Mouse (Mus musculus): Measurements from ENCODE around the gene Utrn. TPM values are rescaled to one million over a fixed set of nuclear protein-coding genes. Genes with fewer than 3 reads are reported as not detected.

Gene Utrn
- polyA plus RNA-seq, 1 experiment, result 29.9 TPM

DNA sequence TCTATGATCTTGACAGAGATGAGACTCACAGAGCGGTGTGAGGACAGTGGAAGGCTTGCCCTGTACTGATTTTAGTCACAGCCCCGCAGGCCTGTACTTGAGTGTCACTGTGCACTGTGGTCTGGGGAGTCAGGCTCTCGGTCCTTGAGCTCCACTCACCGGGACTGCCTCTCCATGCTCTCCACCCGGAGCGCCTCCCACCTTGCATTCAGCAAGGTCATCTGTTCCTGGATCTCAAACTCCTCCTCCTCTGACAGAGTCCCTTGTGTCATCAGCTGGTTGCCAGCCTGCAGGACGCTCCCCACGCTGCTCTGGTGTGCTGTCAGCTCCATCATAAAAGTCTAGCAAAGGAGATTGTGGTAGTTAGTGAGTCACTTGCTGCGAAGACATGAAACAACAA lies 131.2 kb downstream of the Utrn start:
- no peak for DNase-seq (ENCODE audit: extremely low spot score in 1 of 2, low spot score in 1 of 2)

DNA sequence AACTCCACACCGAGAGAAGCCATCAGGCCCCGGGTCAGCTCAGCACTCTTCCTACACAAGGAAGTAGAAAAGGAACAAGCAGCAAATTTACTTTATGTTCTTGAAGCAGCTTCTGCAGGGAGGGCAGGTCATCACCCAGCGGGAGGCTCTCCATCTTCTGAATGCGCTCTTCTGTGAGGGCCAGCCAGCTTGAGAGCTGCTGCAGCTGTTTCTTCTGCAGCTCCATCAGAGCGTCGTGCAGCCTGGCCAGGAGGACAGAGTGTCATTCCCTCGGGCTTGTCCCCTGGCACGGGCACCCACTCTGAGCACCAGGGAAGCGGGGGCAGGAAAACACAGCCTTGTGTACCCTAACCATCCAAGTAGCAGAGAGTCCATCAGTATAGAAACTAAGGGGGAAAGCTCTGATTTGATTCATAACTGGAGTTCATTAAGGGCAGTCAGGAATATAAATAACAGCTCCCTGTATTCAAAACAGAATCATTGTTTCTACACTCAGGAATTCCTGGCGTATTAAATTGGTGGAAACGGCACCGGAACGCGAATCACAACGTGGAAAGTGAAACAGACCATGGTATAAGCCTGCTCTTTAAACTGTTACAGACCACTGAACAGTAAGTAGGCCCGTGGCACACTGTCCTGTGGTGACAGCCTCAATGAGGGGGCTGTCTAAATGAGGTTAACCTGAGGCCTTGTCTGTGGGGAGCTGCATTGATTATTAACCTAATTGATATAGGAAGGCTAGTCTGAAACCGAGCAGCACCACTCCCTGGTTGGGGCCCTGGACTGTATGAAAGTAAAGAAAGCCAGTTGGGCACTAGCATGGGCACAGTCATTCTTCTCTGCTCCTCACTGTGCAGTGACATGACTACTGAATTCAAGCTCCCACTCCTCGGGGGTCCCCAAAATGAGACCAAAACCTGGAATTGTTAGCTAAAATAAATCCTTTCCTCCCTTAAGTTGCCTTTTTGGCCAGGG lies 132.0 kb downstream of the Utrn start:
- DNase-seq (ENCODE audit: extremely low spot score in 1 of 2, low spot score in 1 of 2), result no peak

DNA sequence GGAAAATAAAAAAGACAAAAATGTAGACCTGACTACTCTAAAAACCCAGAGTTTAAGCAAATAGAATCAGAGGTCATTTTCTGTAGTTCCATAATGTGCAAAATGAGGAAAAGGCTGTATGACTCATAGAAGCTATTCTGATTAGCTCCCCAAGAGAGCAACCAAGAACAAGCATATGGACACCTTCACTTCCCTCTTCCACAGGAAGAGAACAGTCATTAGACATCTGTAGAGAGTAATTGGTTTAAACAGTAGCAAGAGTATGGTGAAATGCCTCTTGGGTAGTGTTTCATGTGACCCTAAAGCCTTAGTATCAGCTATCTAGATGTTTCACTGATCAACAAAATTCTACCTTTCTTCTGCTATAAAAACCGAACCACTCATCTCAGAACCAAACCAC lies 133.5 kb downstream of the Utrn start:
- no peak for DNase-seq (ENCODE audit: extremely low spot score in 1 of 2, low spot score in 1 of 2)

DNA sequence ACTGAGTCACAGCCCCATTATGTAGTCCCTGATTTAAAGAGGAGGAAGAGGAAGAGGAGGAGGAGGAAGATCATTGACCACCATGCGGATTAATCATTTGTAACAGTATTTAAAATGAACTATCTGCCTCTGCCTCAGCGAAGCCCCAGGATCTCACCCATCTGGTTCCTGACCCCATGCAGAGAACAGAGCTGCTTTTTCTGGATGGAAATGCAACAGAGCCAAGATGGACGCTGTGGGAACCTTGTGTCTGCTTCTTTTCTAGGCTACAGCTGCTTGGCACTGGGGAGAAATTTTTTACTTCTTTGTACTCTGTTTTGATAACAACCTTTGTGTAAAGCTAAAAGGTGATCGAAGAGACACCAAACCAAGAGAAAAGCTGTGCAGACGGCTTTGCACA lies 137.7 kb downstream of the Utrn start:
- no peak for DNase-seq (ENCODE audit: extremely low spot score in 1 of 2, low spot score in 1 of 2)

DNA sequence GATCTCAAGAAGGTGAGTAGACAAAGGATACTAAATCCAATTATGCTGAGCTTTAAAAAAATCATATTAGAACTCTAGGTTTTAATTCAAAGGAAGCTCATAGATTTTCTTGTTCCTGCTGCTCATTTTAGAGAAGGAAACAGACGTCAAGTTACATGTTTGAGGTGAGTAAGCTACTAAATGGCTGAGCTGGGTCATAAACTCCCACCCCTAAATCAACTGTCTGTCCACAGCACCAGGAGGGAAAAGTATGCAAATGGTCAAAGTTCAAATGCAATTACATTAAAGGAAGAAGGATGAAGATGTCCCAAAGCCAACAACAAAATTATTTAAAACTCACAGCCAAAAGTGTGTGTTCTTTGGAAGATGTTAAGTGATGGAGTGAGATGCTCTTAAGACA lies 139.5 kb downstream of the Utrn start:
- no peak for DNase-seq (ENCODE audit: extremely low spot score in 1 of 2, low spot score in 1 of 2)

DNA sequence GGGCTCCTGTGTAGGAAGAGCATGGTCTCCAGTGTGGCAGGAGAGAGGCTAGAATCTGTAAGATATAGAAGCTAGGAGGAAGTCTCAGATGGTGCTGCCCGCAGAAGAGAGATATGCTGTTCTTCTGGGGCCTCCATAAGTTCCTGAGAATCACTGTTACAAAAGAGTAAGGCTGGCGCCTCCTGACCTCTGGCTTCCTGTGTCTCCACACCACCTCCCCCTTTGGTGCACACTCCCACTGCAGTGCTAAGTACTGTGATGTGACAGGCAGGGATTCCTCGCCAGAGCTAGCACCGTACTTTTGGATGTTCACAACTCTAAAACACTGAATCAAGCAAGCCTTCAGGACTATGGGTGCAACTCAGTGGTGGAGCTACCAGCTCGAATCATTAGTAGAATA lies 140.1 kb downstream of the Utrn start:
- DNase-seq (ENCODE audit: extremely low spot score in 1 of 2, low spot score in 1 of 2), result no peak

DNA sequence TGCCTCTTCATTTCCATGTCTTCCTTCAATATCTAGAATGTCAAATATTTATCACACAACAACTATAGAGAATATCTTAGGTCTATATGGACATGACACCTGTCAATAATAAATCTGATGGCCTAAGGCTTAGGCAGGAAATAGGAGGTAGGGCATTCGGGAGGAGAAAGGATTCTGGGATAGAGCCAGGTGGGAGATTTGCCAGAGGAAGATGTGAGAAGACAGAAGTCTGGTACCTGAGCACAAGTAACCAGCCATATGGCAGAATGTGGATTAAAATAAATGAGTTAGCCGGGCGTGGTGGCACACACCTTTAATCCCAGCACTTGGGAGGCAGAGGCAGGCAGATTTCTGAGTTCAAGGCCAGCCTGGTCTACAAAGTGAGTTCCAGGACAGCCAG lies 141.3 kb downstream of the Utrn start:
- DNase-seq (ENCODE audit: extremely low spot score in 1 of 2, low spot score in 1 of 2), result no peak

DNA sequence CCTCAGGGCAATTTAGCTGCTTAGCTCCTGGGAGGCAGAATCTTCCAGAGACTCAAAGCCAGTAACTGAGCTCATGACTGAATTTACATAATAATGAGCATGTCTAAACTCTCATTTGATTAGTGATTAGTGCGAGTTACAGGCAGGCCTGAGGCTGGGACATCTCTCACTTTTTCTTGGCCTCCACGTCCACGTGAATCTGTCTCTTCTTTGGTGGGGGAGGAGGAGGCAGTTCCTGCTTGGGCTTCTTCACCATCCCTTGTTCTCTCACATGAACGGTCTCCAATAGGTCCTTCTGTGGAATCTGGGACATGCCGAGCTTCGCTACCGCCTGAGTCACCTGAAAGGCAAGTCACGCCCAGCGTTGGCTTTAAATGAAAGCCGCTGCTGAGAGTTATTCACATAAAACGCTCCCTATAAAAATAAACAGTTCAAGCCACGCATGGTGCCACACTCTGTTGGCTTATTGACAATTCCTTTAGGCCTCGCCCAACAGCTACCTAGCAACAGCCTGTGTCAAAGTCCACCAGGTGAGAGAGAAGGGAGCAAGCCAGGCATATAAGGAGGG lies 143.0 kb downstream of the Utrn start:
- DNase-seq (ENCODE audit: extremely low spot score in 1 of 2, low spot score in 1 of 2), result peak in 1 of 2 experiments; percentile 17

DNA sequence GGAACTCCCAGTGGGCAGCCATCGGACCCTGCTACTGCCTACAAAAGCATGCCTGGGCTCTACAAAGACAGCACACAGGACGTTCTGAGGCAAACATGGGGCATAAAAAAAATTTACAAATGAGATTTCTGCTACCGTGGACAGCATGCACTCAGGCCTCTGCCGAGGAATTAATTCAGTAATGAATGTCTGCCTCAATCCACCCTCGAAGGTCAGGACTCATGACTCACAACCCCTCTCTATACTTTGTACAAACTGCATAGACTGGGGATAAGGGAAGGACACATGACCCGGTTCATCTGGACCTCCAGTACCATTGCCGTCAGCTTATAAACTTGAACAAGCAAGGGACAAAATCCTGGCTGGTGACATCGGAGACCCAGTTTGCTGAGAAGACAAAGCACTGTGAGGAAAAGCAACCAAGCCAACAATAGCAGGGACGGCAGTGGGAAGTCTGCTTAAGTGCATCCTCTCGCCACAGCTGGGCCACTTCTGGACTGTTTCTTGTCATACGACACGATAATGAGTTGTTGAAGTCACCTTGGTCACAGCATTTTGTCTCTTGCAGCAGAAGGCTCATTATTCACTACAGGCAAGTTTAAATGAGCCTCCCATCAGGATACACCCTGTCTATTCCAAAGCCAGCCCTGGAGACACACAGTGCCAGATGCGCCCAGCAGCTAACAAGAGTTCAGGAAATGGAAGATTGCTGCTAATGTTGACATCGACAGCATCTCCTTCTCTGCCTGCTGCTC lies 144.7 kb downstream of the Utrn start:
- no peak for DNase-seq (ENCODE audit: extremely low spot score in 1 of 2, low spot score in 1 of 2)

DNA sequence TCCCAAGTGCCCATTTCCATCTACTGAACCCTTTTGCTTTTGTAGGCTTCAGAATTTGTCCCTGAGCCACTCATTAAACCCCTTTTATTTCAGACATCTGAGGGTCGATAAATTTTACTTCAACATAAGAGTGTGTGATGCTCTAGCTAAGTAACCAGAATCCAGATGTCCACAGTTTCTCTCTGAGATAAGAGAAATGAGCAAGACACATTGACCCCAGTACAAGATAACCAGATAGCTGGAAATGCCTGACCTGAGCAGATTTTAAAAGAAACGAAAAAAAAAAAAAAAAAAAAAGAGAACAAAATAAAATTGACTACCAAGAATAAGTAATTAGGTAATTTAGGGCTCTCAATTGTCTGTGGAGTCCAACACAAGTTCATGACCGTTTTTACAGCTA lies 145.9 kb downstream of the Utrn start:
- no peak for DNase-seq (ENCODE audit: extremely low spot score in 1 of 2, low spot score in 1 of 2)

DNA sequence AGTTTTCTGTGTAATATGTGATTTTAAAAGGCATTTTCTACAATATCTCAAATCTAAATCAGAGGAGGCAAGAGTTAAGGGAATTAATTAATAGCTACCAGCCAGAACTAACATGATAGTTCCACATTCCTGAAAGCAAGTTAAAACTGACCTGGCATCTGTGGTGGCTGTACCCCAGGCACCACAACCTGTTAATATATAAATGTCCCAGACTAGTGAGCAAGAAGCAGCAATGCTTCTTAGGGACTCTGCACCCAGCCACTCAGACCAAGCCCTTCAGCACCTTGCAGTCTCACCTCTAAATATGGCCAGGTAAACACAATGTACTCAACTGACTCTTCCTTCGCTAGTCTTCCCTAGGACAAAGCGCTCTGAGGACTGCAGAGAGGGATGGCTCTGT lies 147.1 kb downstream of the Utrn start:
- DNase-seq (ENCODE audit: extremely low spot score in 1 of 2, low spot score in 1 of 2), result no peak

DNA sequence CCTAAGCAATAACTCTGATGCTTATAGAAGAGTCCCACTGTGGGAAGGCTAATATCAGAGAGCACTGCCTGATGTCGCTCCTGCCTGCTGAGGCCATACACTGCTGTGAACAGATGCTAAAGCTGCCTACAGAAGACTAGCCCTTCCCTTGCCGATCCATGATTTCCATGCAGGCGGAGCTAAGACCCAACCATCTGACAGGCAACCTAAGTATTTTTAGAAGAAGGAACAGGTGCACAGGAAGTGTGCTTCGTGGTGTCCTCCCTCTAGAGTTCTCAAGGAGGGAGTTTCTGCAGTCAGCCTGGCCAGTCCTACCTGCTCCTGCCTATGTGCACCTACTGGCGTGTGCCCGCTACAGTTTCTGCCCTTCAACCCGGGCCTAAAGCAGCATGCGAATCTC lies 150.8 kb downstream of the Utrn start:
- no peak for DNase-seq (ENCODE audit: extremely low spot score in 1 of 2, low spot score in 1 of 2)

DNA sequence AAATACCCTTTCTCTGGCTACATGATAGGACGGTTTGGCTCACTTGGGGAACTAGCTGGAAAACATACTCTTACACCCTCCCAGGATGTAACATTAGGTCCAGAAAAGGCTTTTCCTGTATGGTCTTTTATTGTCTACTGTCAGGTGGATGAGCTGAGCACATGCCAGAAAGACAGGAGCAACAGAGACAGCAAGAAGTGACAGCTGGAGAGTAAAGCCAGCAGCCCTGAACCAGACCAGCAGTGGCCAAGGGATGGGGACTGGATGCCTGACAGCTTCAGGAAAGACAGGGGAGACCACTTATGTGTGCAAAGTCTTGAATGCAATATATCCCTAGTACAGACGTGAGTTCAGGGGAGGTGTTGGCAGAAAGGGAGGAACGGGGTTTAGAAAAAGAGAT lies 151.8 kb downstream of the Utrn start:
- no peak for DNase-seq (ENCODE audit: extremely low spot score in 1 of 2, low spot score in 1 of 2)

DNA sequence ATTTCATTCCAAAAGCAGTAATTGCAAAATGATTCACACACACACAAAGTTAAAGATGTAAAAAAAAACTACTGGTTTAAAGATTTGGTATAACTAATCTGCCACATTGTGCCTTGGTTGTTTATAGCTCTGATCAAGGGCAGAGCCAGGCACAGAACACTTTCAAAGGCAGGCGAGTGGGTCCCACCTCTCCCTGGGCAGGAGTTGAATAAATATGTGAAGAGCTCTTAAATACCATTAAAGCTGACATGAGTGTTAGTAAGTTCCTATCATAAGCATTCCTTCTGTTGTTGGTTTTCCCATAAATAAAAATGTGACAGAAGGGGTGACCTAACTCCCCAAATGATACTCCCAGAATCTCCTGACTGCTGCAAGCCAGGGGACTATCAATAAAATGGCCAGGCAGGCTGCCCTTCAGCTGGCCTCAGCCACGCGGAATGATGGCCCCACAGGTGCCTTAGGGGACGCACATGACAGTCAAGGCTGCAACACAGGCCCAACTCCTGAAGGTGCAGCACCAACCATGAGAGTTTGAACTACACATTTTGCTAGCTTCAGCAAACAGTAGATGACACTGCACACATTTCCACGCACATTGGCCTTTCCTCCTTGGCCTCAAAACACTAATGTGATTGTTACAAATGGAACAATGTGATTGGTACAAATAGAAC lies 152.4 kb downstream of the Utrn start:
- no peak for DNase-seq (ENCODE audit: extremely low spot score in 1 of 2, low spot score in 1 of 2)

DNA sequence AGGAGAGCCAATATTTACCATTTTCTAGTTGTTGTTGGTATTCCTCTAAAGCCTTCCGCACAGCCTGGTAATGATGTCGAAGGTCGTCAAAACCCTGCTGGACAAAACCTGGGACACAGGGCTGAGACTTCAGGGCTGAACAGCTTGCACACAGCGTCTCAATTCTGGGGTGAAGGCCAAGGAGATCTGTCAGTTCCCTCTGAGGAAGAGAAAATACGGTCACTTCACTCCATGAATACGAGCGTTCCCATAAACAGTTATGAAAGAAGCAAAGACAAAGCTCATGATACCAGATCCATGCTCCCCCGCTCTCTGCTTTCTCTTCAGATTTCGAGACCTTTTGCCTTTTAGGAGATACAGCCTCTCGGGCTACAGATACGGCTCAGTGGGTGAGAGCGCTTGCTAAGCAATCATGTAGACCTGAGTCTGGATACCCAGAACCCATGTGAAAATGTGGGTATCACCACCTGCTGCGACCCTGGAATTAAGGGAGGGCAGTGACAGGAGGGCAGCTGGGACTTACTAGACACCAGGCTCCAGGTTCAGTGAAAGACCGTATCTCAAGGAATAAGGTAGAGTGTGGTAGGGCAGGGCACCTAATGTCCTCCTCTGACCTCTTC lies 155.8 kb downstream of the Utrn start:
- DNase-seq (ENCODE audit: extremely low spot score in 1 of 2, low spot score in 1 of 2), result no peak

DNA sequence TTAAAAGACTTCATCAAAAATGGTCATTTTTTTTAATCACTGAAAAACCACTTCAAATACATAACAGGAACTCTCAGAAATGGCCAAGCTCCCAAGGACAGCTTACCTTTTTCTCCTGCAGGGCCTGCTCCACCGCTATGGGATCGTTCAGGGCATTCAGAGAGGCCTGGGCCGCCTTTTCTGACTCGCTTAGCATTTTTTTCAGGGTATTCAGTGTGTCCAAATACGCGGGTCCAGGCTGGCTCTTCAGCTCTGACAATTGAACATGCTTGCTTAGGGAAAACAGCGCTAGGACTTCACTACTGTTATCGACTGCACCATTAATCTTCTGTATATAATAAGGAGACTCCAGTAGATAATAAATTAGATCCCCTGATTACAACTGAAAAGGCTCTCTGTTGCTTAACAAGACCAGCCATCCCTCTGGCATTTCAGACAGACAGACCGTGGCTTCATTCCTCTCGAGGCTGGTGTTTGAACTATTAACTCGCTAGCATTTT lies 157.8 kb downstream of the Utrn start:
- no peak for DNase-seq (ENCODE audit: extremely low spot score in 1 of 2, low spot score in 1 of 2)

DNA sequence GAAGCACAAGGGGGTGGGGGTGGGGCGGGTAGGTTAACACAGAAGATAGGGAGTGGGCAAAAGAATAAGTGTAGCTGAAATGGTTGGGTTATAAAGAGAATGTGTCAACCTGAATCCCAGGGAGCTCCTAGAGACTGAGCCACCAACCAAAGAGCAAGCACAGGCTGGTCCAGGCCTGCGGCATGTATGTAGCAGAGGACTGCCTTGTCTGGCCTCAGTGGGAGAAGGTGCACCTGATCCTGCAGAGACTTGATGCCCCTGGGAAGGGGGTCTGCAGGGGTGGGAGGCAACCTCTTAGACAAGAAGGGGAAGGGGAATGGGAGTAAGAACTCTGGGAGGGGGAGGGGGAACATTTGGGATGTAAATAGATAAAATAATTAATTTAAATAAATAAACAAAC lies 162.6 kb downstream of the Utrn start:
- DNase-seq (ENCODE audit: extremely low spot score in 1 of 2, low spot score in 1 of 2), result no peak

DNA sequence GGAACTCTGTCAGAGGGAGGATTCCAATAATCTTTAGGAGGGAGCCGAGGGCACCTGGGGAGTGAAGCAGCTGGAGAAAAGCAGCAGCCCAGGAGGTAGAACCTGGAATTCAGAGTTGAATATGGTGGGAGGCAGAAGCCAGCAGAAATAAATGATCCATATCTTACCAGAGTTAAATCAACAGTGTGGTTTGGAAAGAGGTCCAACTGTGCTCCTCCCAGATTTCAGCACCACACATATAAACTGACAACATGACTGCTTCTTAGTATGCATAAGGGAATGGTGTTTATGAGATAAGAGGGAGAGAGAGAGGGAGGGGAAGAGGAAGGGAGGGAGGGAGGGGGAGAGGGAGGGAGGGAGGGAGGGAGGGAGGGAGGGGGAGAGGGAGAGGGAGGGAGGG lies 163.2 kb downstream of the Utrn start:
- no peak for DNase-seq (ENCODE audit: extremely low spot score in 1 of 2, low spot score in 1 of 2)

DNA sequence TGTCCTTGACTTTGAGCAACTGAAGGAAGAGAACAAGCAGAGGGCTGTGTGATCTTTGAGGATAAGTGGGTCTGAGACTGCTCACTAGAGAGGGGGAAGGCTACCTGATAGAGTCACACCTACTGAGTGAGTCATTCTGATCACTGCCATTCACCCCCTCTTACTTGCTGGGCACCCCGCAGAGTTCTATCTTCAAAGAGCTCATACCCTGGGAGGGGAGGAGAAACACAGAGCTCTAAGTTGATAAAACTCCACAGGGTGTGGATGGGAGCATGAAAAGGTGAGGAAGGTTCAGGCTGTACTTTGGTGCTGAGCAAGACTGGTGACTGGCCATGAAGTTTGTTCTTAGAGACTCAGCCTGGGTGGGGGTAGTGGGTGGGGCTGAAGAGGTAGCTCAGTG lies 164.9 kb downstream of the Utrn start:
- DNase-seq (ENCODE audit: extremely low spot score in 1 of 2, low spot score in 1 of 2), result no peak

DNA sequence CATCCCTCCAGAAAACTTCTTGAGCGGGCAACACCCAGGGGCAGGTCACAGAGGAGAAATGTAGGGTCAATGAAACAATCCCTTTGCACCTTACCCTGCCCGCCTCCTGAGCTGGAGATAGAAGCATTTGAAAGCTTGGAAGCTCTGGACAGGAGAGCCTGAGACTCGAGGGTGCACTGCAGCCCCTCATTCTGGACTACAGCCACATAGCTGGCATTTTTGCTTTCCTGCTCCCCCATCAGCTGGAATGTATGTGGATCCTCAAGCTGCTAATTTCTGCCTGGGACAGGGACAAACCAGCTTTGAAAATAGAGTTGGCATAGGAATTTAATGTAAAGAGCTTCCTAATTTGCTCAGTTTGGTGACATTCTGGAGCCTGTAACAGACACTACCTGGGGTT lies 165.6 kb downstream of the Utrn start:
- no peak for DNase-seq (ENCODE audit: extremely low spot score in 1 of 2, low spot score in 1 of 2)

All from frontal cortex, adult 2 months (tissue).